Mouse (Mus musculus) brain, embryonic 14.5 days (tissue): ENCODE data around the gene Auts2. TPM values are rescaled to one million over a fixed set of nuclear protein-coding genes. Genes with fewer than 3 reads are reported as not detected.

Experiments
- DNase-seq: peaks from one replicate; pipeline ENCODE4 v3.0.0-alpha.2; 2011; ENCODE audit warnings: low read depth
- CTCF ChIP-seq: fragments of 200-500 bp; IDR thresholded peaks from 2 replicates; pipeline ENCODE4 v1.5.1; 2012; ENCODE audit warnings: inconsistent platforms, mild to moderate bottlenecking, moderate library complexity, borderline replicate concordance; ENCODE audit not compliant: insufficient read depth, insufficient read length; ENCODE audit errors: extremely low read depth
- POLR2A ChIP-seq: fragments of 200-500 bp; IDR thresholded peaks from 2 replicates; pipeline ENCODE4 v1.6.1; 2012; ENCODE audit warnings: mild to moderate bottlenecking, inconsistent platforms, borderline replicate concordance; ENCODE audit not compliant: poor library complexity, insufficient read depth, insufficient read length, severe bottlenecking; ENCODE audit errors: extremely low read depth
- polyA plus RNA-seq: library from polyadenylated mRNA; depleted of rRNA; stranded (reverse); fragments of >200 nt; gene quantifications from 2 replicates; pipeline ENCODE4 v1.2.3, GENCODE M21; 2012

Auts2 gene
- polyA plus RNA-seq, 1 experiment: 122 TPM

DNA sequence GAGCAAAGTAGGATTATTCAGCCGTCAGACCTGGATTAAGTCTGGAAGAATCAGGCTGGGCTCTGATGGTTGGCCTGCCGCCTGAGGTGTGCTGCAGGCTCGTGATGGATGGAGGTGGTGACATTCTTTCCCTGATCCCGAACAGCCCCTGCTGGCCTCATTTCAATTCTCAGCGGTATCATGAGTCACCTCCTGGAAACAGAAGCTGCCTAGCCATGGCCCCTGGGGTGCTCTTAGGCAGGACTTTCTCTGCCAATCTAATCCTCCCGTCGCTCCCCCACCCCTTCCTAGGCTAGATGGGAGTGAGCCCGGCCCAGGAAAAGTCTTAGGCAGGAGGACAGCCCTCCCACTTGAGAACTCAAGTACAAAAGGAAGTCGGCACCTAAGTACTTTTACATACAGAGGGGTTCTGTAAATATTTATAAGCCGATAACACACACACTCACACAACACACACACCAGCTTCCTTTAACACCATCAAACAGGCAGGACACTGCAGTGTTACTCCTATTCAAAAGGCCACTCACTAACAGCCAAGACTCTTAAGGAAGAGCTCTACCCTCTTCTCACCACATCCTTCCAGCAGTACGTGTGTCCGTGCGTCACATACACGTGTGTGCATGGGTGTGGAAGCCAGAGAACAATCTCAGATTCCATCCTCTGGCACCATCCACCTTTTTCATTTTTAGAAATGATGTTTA is 1027.3 kb downstream of the Auts2 start:
- peak; percentile 68 for DNase-seq
- TF ChIP-seq POLR2A (no peak), CTCF (no peak)

- TF ChIP-seq POLR2A: no peak
- TF ChIP-seq CTCF: no peak
- DNase-seq: peak; percentile 57
Observed at GRCm38 (mm10) chr5:131513753-131514152, 1029.4 kb downstream of the Auts2 start.

DNA sequence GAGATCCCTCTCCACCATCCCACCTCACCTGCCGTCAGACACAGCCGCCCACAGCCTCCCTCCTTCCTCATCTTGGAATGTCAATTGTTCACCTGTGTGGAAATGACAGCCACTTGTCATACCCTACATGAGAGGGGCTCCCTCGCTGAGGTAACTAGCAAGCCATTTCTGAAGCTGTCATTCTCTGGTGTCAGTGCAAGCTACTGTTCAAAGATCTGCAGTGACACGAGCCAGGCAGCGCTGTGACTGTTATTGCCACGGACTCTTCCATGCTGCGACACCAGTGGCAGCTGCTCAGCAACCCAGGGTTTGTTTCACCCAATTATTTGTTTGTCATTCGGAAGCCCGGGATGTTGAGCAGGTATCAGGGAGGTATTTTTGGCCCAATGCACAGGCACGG is 1030.5 kb downstream of the Auts2 start:
- peak; percentile 41 for DNase-seq

DNA sequence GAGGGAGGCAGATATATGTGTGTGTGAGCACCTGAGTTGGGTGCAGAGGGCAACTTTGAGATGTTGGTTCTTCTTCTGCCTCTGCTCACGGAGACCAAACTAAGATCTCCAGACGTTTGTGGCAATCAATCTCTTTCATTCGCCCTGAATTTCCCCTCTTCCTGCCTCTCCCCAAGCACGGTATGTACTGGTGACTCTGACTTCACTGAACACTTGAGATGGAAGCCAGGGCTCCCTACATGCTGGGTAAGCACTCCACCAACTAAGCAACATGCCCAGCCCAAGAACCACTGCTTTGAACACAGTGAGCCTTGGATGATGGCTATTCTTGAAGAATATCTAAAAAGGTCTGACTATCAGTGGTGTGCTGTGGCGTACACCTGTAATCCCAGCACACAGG is 1032.5 kb downstream of the Auts2 start:
- no peak for TF ChIP-seq POLR2A
- no peak for TF ChIP-seq CTCF
- no peak for DNase-seq

More for the DNA sequence above, 1030.5 kb downstream of the Auts2 start:
- no peak for TF ChIP-seq POLR2A
- no peak for TF ChIP-seq CTCF

- DNase-seq: no peak
- TF ChIP-seq POLR2A (no peak), CTCF (no peak)
Observed at GRCm38 (mm10) chr5:131509315-131509714, 1033.8 kb downstream of the Auts2 start.

- TF ChIP-seq CTCF: peak; percentile 8; the same call in 1 of the 2 replicates
- TF ChIP-seq POLR2A: no peak
- no peak for DNase-seq
Observed at GRCm38 (mm10) chr5:131498865-131499264, 1044.3 kb downstream of the Auts2 start.

- TF ChIP-seq CTCF (no peak), POLR2A (no peak)
- DNase-seq: no peak
Observed at GRCm38 (mm10) chr5:131496517-131497216, 1046.5 kb downstream of the Auts2 start.

DNA sequence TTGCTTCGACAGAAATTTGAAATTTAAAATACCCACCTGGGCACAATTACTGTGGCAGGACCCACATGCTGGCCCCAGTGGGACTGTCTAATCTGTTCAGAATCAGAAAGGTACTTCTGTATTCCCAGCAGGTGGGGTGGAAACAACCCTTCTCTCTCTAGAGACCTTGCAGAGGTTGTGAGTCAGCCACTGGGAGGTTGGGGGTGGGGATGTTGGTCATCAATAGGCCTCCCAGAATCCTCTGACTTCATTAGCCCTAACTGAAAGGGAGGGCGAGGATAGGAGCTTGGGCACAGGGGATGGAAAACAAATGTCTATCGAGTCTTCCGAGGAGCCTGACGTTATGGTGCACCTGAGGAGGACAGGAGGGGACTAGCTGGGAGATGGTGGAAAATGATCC is 1048.6 kb downstream of the Auts2 start:
- DNase-seq: no peak
- TF ChIP-seq CTCF: no peak

- DNase-seq: no peak
- no peak for TF ChIP-seq POLR2A
- TF ChIP-seq CTCF: peak; percentile 42; the same call in 1 of the 2 replicates
Observed at GRCm38 (mm10) chr5:131492535-131492934, 1050.6 kb downstream of the Auts2 start.

GRCm38 (mm10) chr5:131491843-131492242 is 1051.3 kb downstream of the Auts2 start:
- DNase-seq: no peak
- TF ChIP-seq CTCF: no peak
- no peak for TF ChIP-seq POLR2A

GRCm38 (mm10) chr5:131490811-131491210 is 1052.3 kb downstream of the Auts2 start:
- no peak for DNase-seq
- TF ChIP-seq POLR2A (no peak), CTCF (no peak)

DNA sequence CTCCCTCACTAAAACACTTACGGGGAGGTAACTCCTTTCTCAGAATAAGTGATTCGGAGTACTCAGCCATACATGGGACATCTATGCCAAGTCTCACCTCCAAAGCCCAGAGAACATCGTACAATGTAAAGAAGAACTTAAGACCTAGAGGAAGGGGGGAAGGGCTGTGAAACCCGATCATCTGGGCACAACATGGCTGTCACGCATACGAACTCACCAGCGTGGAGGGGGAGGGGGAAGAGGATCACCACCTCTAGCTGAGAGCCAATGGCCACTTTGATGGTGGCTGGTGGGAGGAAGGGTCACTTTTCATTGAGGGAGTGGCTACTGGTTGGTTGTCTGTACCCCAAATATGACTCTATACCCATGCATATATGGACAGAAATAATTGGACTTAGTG is 1053.3 kb downstream of the Auts2 start:
- TF ChIP-seq CTCF (no peak), POLR2A (no peak)
- DNase-seq: no peak
